10 mouse cellular contexts compared by ENCODE assay signal in genomic region chr12:16754311-16754710, GRCm38 (mm10). TPM values are rescaled to one million over a fixed set of nuclear protein-coding genes. Genes with fewer than 3 reads are reported as not detected.
DNase-seq lines count a peak whose midpoint lies in the region; ATAC-seq and TF ChIP-seq lines count a peak whose summit lies in the region.
"Had no signal": no experiment of that assay in that cellular context is flagged by ENCODE, and none has a peak within 500 bp of the region (broad histone marks: within the 10 kb centered on the region; RNA-seq: fewer than 3 reads in every experiment).

No protein-coding gene starts in this region.

- no peak overlapping the region for H3K27ac ChIP-seq in hindbrain, embryonic 14.5 days
- no peak overlapping the region for H3K27ac ChIP-seq in hindbrain, embryonic 12.5 days
- H3K27ac ChIP-seq in neural tube, embryonic 11.5 days (ENCODE audit: low read depth, low read length), result no peak overlapping the region
- H3K27ac ChIP-seq: limb, embryonic 15.5 days had no signal

- ATAC-seq in hindbrain, embryonic 14.5 days (ENCODE audit: low FRiP score), result no peak
- ATAC-seq in hindbrain, embryonic 12.5 days (ENCODE audit: low FRiP score), result no peak
- no peak for ATAC-seq in neural tube, embryonic 11.5 days (ENCODE audit: insufficient read depth, low FRiP score, low TSS enrichment)

- no peak overlapping the region for H3ac ChIP-seq in C2C12 (ENCODE audit: control insufficient read depth, insufficient read length, low read depth)

- H3K9ac ChIP-seq in hindbrain, embryonic 14.5 days, result no peak overlapping the region
- no peak overlapping the region for H3K9ac ChIP-seq in hindbrain, embryonic 12.5 days
- no peak overlapping the region for H3K9ac ChIP-seq in neural tube, embryonic 11.5 days (ENCODE audit: low read length)
- H3K9ac ChIP-seq: limb, embryonic 15.5 days had no signal

- H3K9me3 ChIP-seq in hindbrain, embryonic 14.5 days (ENCODE audit: control insufficient read depth, low read length), result no peaks in the 10 kb centered on the region
- H3K9me3 ChIP-seq in hindbrain, embryonic 12.5 days (replicated peaks), result no peaks in the 10 kb centered on the region
- H3K9me3 ChIP-seq in neural tube, embryonic 11.5 days (ENCODE audit: control insufficient read depth, low read length), result no peaks in the 10 kb centered on the region
- H3K9me3 ChIP-seq: limb, embryonic 15.5 days had no signal

- H3K4me1 ChIP-seq in hindbrain, embryonic 14.5 days (replicated peaks; ENCODE audit: control insufficient read depth, insufficient read depth, low read length), result peaks cover 6% of the 10 kb centered on the region; the same call in 1 of the 2 replicates
- peaks cover 12% of the 10 kb centered on the region for H3K4me1 ChIP-seq in hindbrain, embryonic 12.5 days
- peaks cover 8% of the 10 kb centered on the region for H3K4me1 ChIP-seq in neural tube, embryonic 11.5 days (ENCODE audit: control insufficient read depth, insufficient read depth, low read length)

- TF ChIP-seq CTCF in C2C12 (IDR thresholded peaks at IDR 0.05; ENCODE audit: control insufficient read depth, insufficient read depth, insufficient read length), result peak; percentile 42

- no peak overlapping the region for H3K4me2 ChIP-seq in hindbrain, embryonic 14.5 days (replicated peaks)
- no peak overlapping the region for H3K4me2 ChIP-seq in hindbrain, embryonic 12.5 days (replicated peaks)
- no peak overlapping the region for H3K4me2 ChIP-seq in neural tube, embryonic 11.5 days (ENCODE audit: low read depth)
- H3K4me2 ChIP-seq: limb, embryonic 15.5 days had no signal

- no peaks in the 10 kb centered on the region for H3K79me3 ChIP-seq in C2C12 (ENCODE audit: low read depth)

- WGBS in hindbrain, embryonic 14.5 days, result 3% methylated on average over 2 of the region's 2 CpGs
- WGBS in hindbrain, embryonic 12.5 days, result 2% methylated on average over 2 of the region's 2 CpGs
- WGBS in neural tube, embryonic 11.5 days, result 4% methylated on average over 2 of the region's 2 CpGs

- H3K4me3 ChIP-seq in hindbrain, embryonic 14.5 days (replicated peaks; ENCODE audit: low read length), result no peak overlapping the region
- no peak overlapping the region for H3K4me3 ChIP-seq in hindbrain, embryonic 12.5 days
- no peak overlapping the region for H3K4me3 ChIP-seq in C2C12 (ENCODE audit: insufficient read depth, poor library complexity, severe bottlenecking)
- no peak overlapping the region for H3K4me3 ChIP-seq in neural tube, embryonic 11.5 days (ENCODE audit: low read depth, low read length)
- H3K4me3 ChIP-seq: erythroblast, embryonic 14.5 days; limb, embryonic 15.5 days had no signal

- H3K27me3 ChIP-seq in hindbrain, embryonic 14.5 days (ENCODE audit: control insufficient read depth, insufficient read depth, low read length), result no peaks in the 10 kb centered on the region
- H3K27me3 ChIP-seq in hindbrain, embryonic 12.5 days, result no peaks in the 10 kb centered on the region
- peaks cover 36% of the 10 kb centered on the region for H3K27me3 ChIP-seq in C2C12 (ENCODE audit: control insufficient read depth, insufficient read depth, insufficient read length)
- H3K27me3 ChIP-seq in neural tube, embryonic 11.5 days (ENCODE audit: control insufficient read depth, insufficient read depth, low read length), result no peaks in the 10 kb centered on the region
- H3K27me3 ChIP-seq: limb, embryonic 15.5 days had no signal

- no peaks in the 10 kb centered on the region for H3K79me2 ChIP-seq in C2C12 (ENCODE audit: control insufficient read depth, insufficient read depth)

- peak; percentile 77 for DNase-seq in hindbrain, embryonic 14.5 days (ENCODE audit: low spot score)
- DNase-seq in R1 (ENCODE audit: low read depth, low spot score), result peak; percentile 31
- peak; percentile 70 for DNase-seq in embryo, embryonic 11 days
- DNase-seq in kidney, postnatal 4 days, result peak; percentile 77 to 82
- DNase-seq in neural tube, embryonic 11.5 days (ENCODE audit: low spot score), result peak; percentile 62
- DNase-seq in Muller cell, postnatal 12 days (ENCODE audit: inconsistent ontology term), result no peak

- no peaks in the 10 kb centered on the region for H3K36me3 ChIP-seq in hindbrain, embryonic 14.5 days (replicated peaks; ENCODE audit: control insufficient read depth, insufficient read depth)
- 0 out of 2 replicates have a peak, but pooled peaks cover 4% of the 10 kb centered on the region for H3K36me3 ChIP-seq in hindbrain, embryonic 12.5 days
- no peaks in the 10 kb centered on the region for H3K36me3 ChIP-seq in C2C12 (ENCODE audit: control insufficient read depth, insufficient read depth)
- peaks cover 3% of the 10 kb centered on the region; the same call in 1 of the 2 replicates for H3K36me3 ChIP-seq in neural tube, embryonic 11.5 days (ENCODE audit: control insufficient read depth, insufficient read depth, low read length)
- H3K36me3 ChIP-seq: limb, embryonic 15.5 days had no signal

TF ChIP-seq in C2C12, 6 proteins besides CTCF, POLR2A, EP300 and RAD21:
- no peak for TF ChIP-seq USF1 (IDR thresholded peaks at IDR 0.05; ENCODE audit: low read depth)
- no peak for TF ChIP-seq FOSL1 (IDR thresholded peaks at IDR 0.05; ENCODE audit: insufficient read depth, low read length, poor library complexity, severe bottlenecking)

RNA-seq across cellular contexts. Expression of gene Greb1, which starts 46.4 kb away (rescaled TPM):
- 0.88 and 1.4 TPM in 2 replicates for polyA plus RNA-seq in hindbrain, embryonic 14.5 days (2014; fragmentation: Nextera tagmentation; extraction: Ambion mirVana)
- 4.5 and 6.5 TPM in 2 replicates for polyA plus RNA-seq in hindbrain, embryonic 12.5 days (2016; fragmentation: Nextera tagmentation; extraction: Ambion mirVana)
- polyA plus RNA-seq in C2C12 (2012; fragmentation: generic; extraction: Trizol), result 0.04 TPM
- 6.6 and 10.0 TPM in 2 replicates for polyA plus RNA-seq in neural tube, embryonic 11.5 days (2014; fragmentation: Nextera tagmentation; extraction: Ambion mirVana)
- polyA plus RNA-seq: erythroblast, embryonic 14.5 days had no signal

RNA-seq across cellular contexts. Expression of gene E2f6, which starts 56.5 kb away (rescaled TPM):
- 32.5 and 36.2 TPM in 2 replicates for polyA plus RNA-seq in hindbrain, embryonic 14.5 days (2014; fragmentation: Nextera tagmentation; extraction: Ambion mirVana)
- 65.9 and 75.6 TPM in 2 replicates for polyA plus RNA-seq in hindbrain, embryonic 12.5 days (2016; fragmentation: Nextera tagmentation; extraction: Ambion mirVana)
- polyA plus RNA-seq in C2C12 (2012; fragmentation: generic; extraction: Trizol), result 19.0 TPM
- polyA plus RNA-seq in neural tube, embryonic 11.5 days (2014; fragmentation: Nextera tagmentation; extraction: Ambion mirVana), result 71.8 and 73.9 TPM in 2 replicates
